Mouse (Mus musculus) left cerebral cortex, adult 2 months (tissue): ENCODE measurements around the gene Tfap2e. TPM values are rescaled to one million over a fixed set of nuclear protein-coding genes. Genes with fewer than 3 reads are reported as not detected.

Experiments used
- DNase-seq, 2 experiments: peaks; one replicate each; pipeline ENCODE4 v3.0.0; 2021 to 2022; ENCODE audit warnings: low spot score in 2 of 2, mixed read lengths in 1 of 2; ENCODE audit errors: extremely low spot score in 1 of 2
- H3K27ac ChIP-seq: fragments of 200-600 bp; 2 replicates; pipeline ENCODE4 v1.8.1; 2022
- H3K4me3 ChIP-seq: fragments of 200-600 bp; 2 replicates; pipeline ENCODE4 v1.8.1; 2022
- CTCF ChIP-seq: fragments of 200-600 bp; IDR thresholded peaks from 2 replicates; pipeline ENCODE4 v1.8.1; 2022; ENCODE audit warnings: antibody characterized with exemption, mild to moderate bottlenecking, moderate library complexity
- intact Hi-C: fragments of 180-260 bp; cut with DNase I; formaldehyde crosslinking; loops from one replicate; pipeline ENCODE4 v1.15.1; 2025
- total RNA-seq, 2 experiments: library from RNA; stranded (reverse); gene quantifications; 2 replicates each; pipeline ENCODE4 v1.2.3; 2021

The Tfap2e gene
- total RNA-seq, 2 experiments from 2014 or later = not detected

GRCm38 (mm10) chr4:126750863-126751555 is 15.0 kb upstream of the Tfap2e start:
- H3K27ac ChIP-seq = peak overlapping the region; percentile 98; the same call in 1 of the 2 replicates
- intact Hi-C loops = no loop called here

GRCm38 (mm10) chr4:126750046-126750683 is 14.1 kb upstream of the Tfap2e start:
- DNase-seq = peak; percentile 71 to 76
- intact Hi-C loops = no loop called here
- no peak for TF ChIP-seq CTCF
- Histone ChIP-seq H3K27ac (peak overlapping the region; percentile 68), H3K4me3 (peak overlapping the region; percentile 98)

More at GRCm38 (mm10) chr4:126750863-126751555, 15.0 kb upstream of the Tfap2e start:
- DNase-seq = no peak
- TF ChIP-seq CTCF = no peak
- H3K4me3 ChIP-seq = peak overlapping the region; percentile 98

GRCm38 (mm10) chr4:126749553-126749952 is 13.5 kb upstream of the Tfap2e start:
- TF ChIP-seq CTCF = no peak
- H3K4me3 ChIP-seq = peak overlapping the region; percentile 98
- intact Hi-C loops = no loop called here

GRCm38 (mm10) chr4:126748381-126748780 is 12.3 kb upstream of the Tfap2e start:
- no peak for DNase-seq
- Histone ChIP-seq H3K27ac (no peak overlapping the region), H3K4me3 (peak overlapping the region; percentile 98)
- TF ChIP-seq CTCF = no peak
- intact Hi-C loops = no loop called here

More at GRCm38 (mm10) chr4:126749553-126749952, 13.5 kb upstream of the Tfap2e start:
- peak in 1 of 2 experiments; percentile 45 for DNase-seq
- peak overlapping the region; percentile 68; the same call in 1 of the 2 replicates for H3K27ac ChIP-seq

- H3K27ac ChIP-seq = no peak overlapping the region
- no peak for DNase-seq
- H3K4me3 ChIP-seq = no peak overlapping the region
- intact Hi-C loops = no loop called here
- TF ChIP-seq CTCF = no peak
Observed at GRCm38 (mm10) chr4:126746194-126746840, 10.3 kb upstream of the Tfap2e start.

GRCm38 (mm10) chr4:126745506-126746193 is 9.6 kb upstream of the Tfap2e start:
- H3K27ac ChIP-seq = no peak overlapping the region
- peak; percentile 58 to 61 for DNase-seq
- H3K4me3 ChIP-seq = no peak overlapping the region
- TF ChIP-seq CTCF = peak; percentile 72
- intact Hi-C loops = loop anchor here (2.0 kb wide), 1 partner anchor 95 kb away; no protein-coding TSS in a partner anchor

GRCm38 (mm10) chr4:126744831-126745230 is 8.8 kb upstream of the Tfap2e start:
- no peak for DNase-seq
- H3K27ac ChIP-seq = no peak overlapping the region
- intact Hi-C loops = loop anchor here (2.0 kb wide), 1 partner anchor 96 kb away; no protein-coding TSS in a partner anchor
- H3K4me3 ChIP-seq = no peak overlapping the region
- no peak for TF ChIP-seq CTCF

- H3K27ac ChIP-seq = no peak overlapping the region
- no peak for TF ChIP-seq CTCF
- no peak overlapping the region for H3K4me3 ChIP-seq
- DNase-seq = no peak
- intact Hi-C loops = loop anchor here (2.0 kb wide), 1 partner anchor 97 kb away; no protein-coding TSS in a partner anchor
Observed at GRCm38 (mm10) chr4:126743713-126744112, 7.7 kb upstream of the Tfap2e start.

GRCm38 (mm10) chr4:126742976-126743375 is 6.9 kb upstream of the Tfap2e start:
- TF ChIP-seq CTCF = no peak
- H3K27ac ChIP-seq = no peak overlapping the region
- intact Hi-C loops = no loop called here
- no peak for DNase-seq
- H3K4me3 ChIP-seq = no peak overlapping the region

- Histone ChIP-seq H3K4me3 (no peak overlapping the region), H3K27ac (no peak overlapping the region)
Observed at GRCm38 (mm10) chr4:126741448-126741847, 5.4 kb upstream of the Tfap2e start.

GRCm38 (mm10) chr4:126739966-126740676 is 4.1 kb upstream of the Tfap2e start:
- TF ChIP-seq CTCF = peak; percentile 42
- H3K27ac ChIP-seq = no peak overlapping the region
- no peak for DNase-seq
- intact Hi-C loops = no loop called here
- no peak overlapping the region for H3K4me3 ChIP-seq

More at GRCm38 (mm10) chr4:126741448-126741847, 5.4 kb upstream of the Tfap2e start:
- peak; percentile 93 for TF ChIP-seq CTCF
- intact Hi-C loops = loop anchor here (1.0 kb wide), 3 partner anchors 109 to 185 kb away; partner anchors contain the start of gene Clspn
- peak; percentile 83 to 84 for DNase-seq
